Mouse (Mus musculus): ENCODE measurements at regions not wholly inside any gene's neighbourhood (a gene's known extent, or its start where the extent isn't known, plus 50 kb on each side); places are given as distances from the start of the nearest gene placed in this dataset.

DNA sequence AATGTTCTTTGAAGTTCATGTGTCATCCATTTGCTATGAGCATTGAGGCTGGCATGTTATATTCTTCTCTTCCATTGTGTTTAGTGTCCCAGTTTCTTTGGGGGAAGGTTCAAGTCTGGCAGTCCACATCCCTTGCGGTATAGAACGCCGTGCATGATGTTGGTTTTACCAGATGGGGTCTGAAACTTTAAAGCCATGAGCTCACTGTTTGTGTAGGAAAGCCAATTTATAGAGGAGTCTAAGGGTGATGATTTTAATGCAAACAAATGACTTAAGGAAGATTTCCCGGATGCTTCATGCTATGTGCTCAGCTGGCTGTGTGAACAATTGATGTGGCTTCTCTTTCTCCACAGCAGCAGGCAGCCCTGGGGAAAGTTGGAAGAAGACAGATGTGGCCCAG is 104.0 kb upstream of the Hey2 start:
- no peak for DNase-seq (ENCODE audit: low spot score in 2 of 2)

DNA sequence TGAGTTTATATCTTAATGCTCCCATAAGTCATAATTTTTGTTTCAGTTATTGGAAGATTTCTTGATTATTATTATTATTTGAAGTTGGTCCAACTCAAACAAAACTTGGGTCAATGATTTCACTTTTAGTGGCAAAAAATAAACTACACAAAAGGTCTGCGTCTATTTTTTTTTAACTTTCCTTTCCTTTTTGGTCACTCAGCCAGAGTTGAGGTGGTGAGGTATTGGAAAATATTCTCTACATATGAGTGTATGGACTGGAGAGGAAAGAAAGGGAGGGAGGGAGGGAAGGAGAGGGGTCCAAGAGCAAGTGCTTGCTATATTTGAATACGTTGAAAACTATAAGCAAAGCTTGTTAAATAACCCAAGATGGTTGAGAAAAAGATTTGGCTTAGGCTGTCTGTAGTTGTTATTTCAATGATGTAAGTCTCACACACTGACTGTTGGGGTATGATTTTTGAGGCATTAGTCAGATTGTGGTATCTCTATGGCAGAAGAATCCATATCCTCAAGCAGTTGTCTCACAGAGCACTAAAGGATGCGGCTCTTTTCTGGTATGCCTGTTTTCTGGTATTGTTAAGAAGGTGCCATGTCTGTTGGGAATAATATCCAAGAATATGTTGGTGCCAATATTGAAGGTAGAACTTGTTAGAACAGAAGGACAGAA is 75.9 kb upstream of the Hey2 start:
- no peak for DNase-seq (ENCODE audit: low spot score in 2 of 2)

DNA sequence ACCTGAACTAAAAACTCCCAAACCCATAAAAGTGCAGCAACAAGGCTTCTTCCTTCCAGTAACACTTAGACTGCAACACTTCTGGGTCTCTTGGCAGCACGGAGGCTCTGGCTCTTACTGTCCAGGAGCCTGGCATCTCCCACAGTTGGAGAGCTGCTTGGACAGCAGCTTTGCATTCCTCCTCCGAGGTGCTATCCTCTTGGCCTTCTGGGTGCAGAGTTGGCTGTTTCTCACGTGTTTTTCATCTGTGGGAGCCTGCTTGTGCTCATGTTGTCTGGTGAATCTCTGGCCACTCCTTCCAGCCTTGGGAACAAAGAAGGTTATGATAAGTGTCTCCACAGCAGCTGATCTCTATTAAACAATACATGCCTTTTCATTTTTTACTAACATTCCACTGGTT is 51.2 kb upstream of the Hey2 start:
- no peak for DNase-seq (ENCODE audit: low spot score in 2 of 2)
